9 mouse cellular contexts compared by ENCODE assay signal in genomic region chr2:35107984-35108635, GRCm38 (mm10). TPM values are rescaled to one million over a fixed set of nuclear protein-coding genes. Genes with fewer than 3 reads are reported as not detected.
DNase-seq lines count a peak whose midpoint lies in the region; ATAC-seq and TF ChIP-seq lines count a peak whose summit lies in the region.
"Had no signal": no experiment of that assay in that cellular context is flagged by ENCODE, and none has a peak within 500 bp of the region (broad histone marks: within the 10 kb centered on the region; RNA-seq: fewer than 3 reads in every experiment).

No protein-coding gene starts in this region.

- H3K4me3 ChIP-seq in hindbrain, embryonic 14.5 days (replicated peaks; ENCODE audit: low read length) = no peak overlapping the region
- no peak overlapping the region for H3K4me3 ChIP-seq in hindbrain, embryonic 13.5 days
- H3K4me3 ChIP-seq in G1E (ENCODE audit: low read depth, low read length) = no peak overlapping the region

- peaks cover 8% of the 10 kb centered on the region; the same call in 1 of the 2 replicates for H3K4me1 ChIP-seq in hindbrain, embryonic 14.5 days (replicated peaks; ENCODE audit: control insufficient read depth, insufficient read depth, low read length)
- peaks cover 12% of the 10 kb centered on the region for H3K4me1 ChIP-seq in hindbrain, embryonic 13.5 days (replicated peaks)
- peaks cover 46% of the 10 kb centered on the region for H3K4me1 ChIP-seq in G1E (ENCODE audit: insufficient read depth, low read depth, low read length)

- no peak overlapping the region for H3K4me2 ChIP-seq in hindbrain, embryonic 14.5 days (replicated peaks)
- no peak overlapping the region for H3K4me2 ChIP-seq in hindbrain, embryonic 13.5 days

- intact Hi-C loops in left cerebral cortex, postnatal 4 days (cut with DNase I) = loop anchor here (10.0 kb wide), 2 partner anchors 193 to 233 kb away; partner anchors contain the start of genes Cutal, Phf19 and Psmd5

- peak; percentile 49 for DNase-seq in hindbrain, embryonic 14.5 days (ENCODE audit: low spot score)
- DNase-seq in B cell, adult 2 months = peak; percentile 63 to 67
- DNase-seq in G1E (ENCODE audit: low spot score) = no peak
- DNase-seq in mesoderm, embryonic 11.5 days (ENCODE audit: low read depth, low spot score) = peak; percentile 46
- DNase-seq in left cerebral cortex, postnatal 4 days = no peak

- no peak overlapping the region for H3K27ac ChIP-seq in hindbrain, embryonic 14.5 days
- H3K27ac ChIP-seq in hindbrain, embryonic 13.5 days = no peak overlapping the region

- no peak overlapping the region for H3K9ac ChIP-seq in hindbrain, embryonic 14.5 days
- H3K9ac ChIP-seq in hindbrain, embryonic 13.5 days = no peak overlapping the region

- peak; percentile 21; the same call in 1 of the 2 replicates for TF ChIP-seq CTCF in G1E (IDR thresholded peaks at IDR 0.05; ENCODE audit: low read depth, low read length)

- H3K36me3 ChIP-seq in hindbrain, embryonic 14.5 days (replicated peaks; ENCODE audit: control insufficient read depth, insufficient read depth) = no peaks in the 10 kb centered on the region
- H3K36me3 ChIP-seq in hindbrain, embryonic 13.5 days = no peaks in the 10 kb centered on the region
- peaks cover 15% of the 10 kb centered on the region for H3K36me3 ChIP-seq in G1E (replicated peaks)

- WGBS in hindbrain, embryonic 14.5 days = 56% methylated on average over 5 of the region's 5 CpGs
- WGBS in hindbrain, embryonic 13.5 days = 55% methylated on average over 5 of the region's 5 CpGs

- no peaks in the 10 kb centered on the region for H3K9me3 ChIP-seq in hindbrain, embryonic 14.5 days (ENCODE audit: control insufficient read depth, low read length)
- no peaks in the 10 kb centered on the region for H3K9me3 ChIP-seq in hindbrain, embryonic 13.5 days
- H3K9me3 ChIP-seq in G1E (replicated peaks) = no peaks in the 10 kb centered on the region

- H3K27me3 ChIP-seq in hindbrain, embryonic 14.5 days (ENCODE audit: control insufficient read depth, insufficient read depth, low read length) = no peaks in the 10 kb centered on the region
- H3K27me3 ChIP-seq in hindbrain, embryonic 13.5 days = no peaks in the 10 kb centered on the region
- no peaks in the 10 kb centered on the region for H3K27me3 ChIP-seq in G1E (ENCODE audit: insufficient read depth, low read length)

- no peak for ATAC-seq in hindbrain, embryonic 14.5 days (ENCODE audit: low FRiP score)
- ATAC-seq in hindbrain, embryonic 13.5 days (ENCODE audit: low FRiP score) = no peak
- ATAC-seq in G1E (ENCODE audit: extremely low read depth, insufficient number of reproducible peaks, low FRiP score, poor library complexity, severe bottlenecking) = no peak
- ATAC-seq in granulocyte monocyte progenitor cell, adult 5-6 weeks (replicated peaks; ENCODE audit: poor library complexity, severe bottlenecking) = peak; percentile 40

RNA-seq across cellular contexts. Expression of gene Cntrl, which starts 1.2 kb away (rescaled TPM):
- polyA plus RNA-seq in hindbrain, embryonic 14.5 days (2014; fragmentation: Nextera tagmentation; extraction: Ambion mirVana) = 8.4 and 10.5 TPM in 2 replicates
- 11.9 and 13.8 TPM in 2 replicates for polyA plus RNA-seq in hindbrain, embryonic 13.5 days (2015; fragmentation: Nextera tagmentation; extraction: Ambion mirVana)
- 86.1 and 93.5 TPM in 2 replicates for total RNA-seq in G1E (2014; fragmentation: Nextera tagmentation)
- 62.7 and 70.5 TPM in 2 replicates for total RNA-seq in G1E (2017)
- 11.0 and 13.7 TPM in 2 replicates for polyA plus RNA-seq in G1E (2012)
- 101 and 118 TPM in 2 replicates for total RNA-seq in granulocyte monocyte progenitor cell, adult 5-6 weeks (2014; fragmentation: Nextera tagmentation)
- total RNA-seq in granulocyte monocyte progenitor cell, adult 5-6 weeks (2017) = 90.1 and 112 TPM in 2 replicates
- total RNA-seq in left cerebral cortex, postnatal 4 days (2021) = 10 to 100 TPM; 16.1 to 17.6 TPM

RNA-seq across cellular contexts. Expression of gene AI182371, which starts 6.8 kb away (rescaled TPM):
- polyA plus RNA-seq in hindbrain, embryonic 14.5 days (2014; fragmentation: Nextera tagmentation; extraction: Ambion mirVana) = 0.20 and 0.51 TPM in 2 replicates
- polyA plus RNA-seq in hindbrain, embryonic 13.5 days (2015; fragmentation: Nextera tagmentation; extraction: Ambion mirVana) = 0.58 TPM in 1 of 2 replicates, not detected in the other
- total RNA-seq in G1E (2014; fragmentation: Nextera tagmentation) (3.0 and 3.6 TPM in 2 replicates), G1E (2017) (1.6 and 2.3 TPM in 2 replicates)
- polyA plus RNA-seq in G1E (2012) = 0.07 and 0.08 TPM in 2 replicates
- total RNA-seq in granulocyte monocyte progenitor cell, adult 5-6 weeks (2014; fragmentation: Nextera tagmentation) = 0.51 and 2.4 TPM in 2 replicates
- 1.3 and 2.1 TPM in 2 replicates for total RNA-seq in granulocyte monocyte progenitor cell, adult 5-6 weeks (2017)
- total RNA-seq in left cerebral cortex, postnatal 4 days (2021) = under 1 TPM in 1 of 2 experiments, not detected in 1; 0.48 TPM
- polyA plus RNA-seq: erythroblast, embryonic 14.5 days had no signal

RNA-seq across cellular contexts. Expression of gene Hc, which starts 46.9 kb away (rescaled TPM):
- polyA plus RNA-seq in hindbrain, embryonic 14.5 days (2014; fragmentation: Nextera tagmentation; extraction: Ambion mirVana) = 0.44 and 0.46 TPM in 2 replicates
- 0.40 and 0.47 TPM in 2 replicates for polyA plus RNA-seq in hindbrain, embryonic 13.5 days (2015; fragmentation: Nextera tagmentation; extraction: Ambion mirVana)
- total RNA-seq in G1E (2014; fragmentation: Nextera tagmentation) = not detected in 2 replicates
- total RNA-seq in G1E (2017) = 0.22 and 0.23 TPM in 2 replicates
- not detected in 2 replicates for polyA plus RNA-seq in G1E (2012)
- total RNA-seq in granulocyte monocyte progenitor cell, adult 5-6 weeks (2014; fragmentation: Nextera tagmentation) = not detected in 2 replicates
- not detected in 2 replicates for total RNA-seq in granulocyte monocyte progenitor cell, adult 5-6 weeks (2017)
- total RNA-seq in left cerebral cortex, postnatal 4 days (2021) = under 1 TPM in 1 of 2 experiments, not detected in 1; 0.18 TPM
- polyA plus RNA-seq: erythroblast, embryonic 14.5 days; macrophage had no signal

Comparison
In these comparisons a context has a peak if more than half of its experiments do, and no peak if none do; other contexts are left out.
1. DNase-seq: peak in hindbrain, embryonic 14.5 days (single experiment), B cell, adult 2 months (2 of 2) and mesoderm, embryonic 11.5 days (single experiment); none in G1E (single experiment) and left cerebral cortex, postnatal 4 days (single experiment).